Mouse (Mus musculus) embryo, embryonic 11 days (tissue): Measurements from ENCODE around the gene Ugt2b5.
"Not testable (repeated sequence)": the region's sequence is repeated elsewhere in the genome, so short reads cannot be mapped to it uniquely, and the experiment has no call there.

Experiments used
- DNase-seq: peaks from one replicate; pipeline ENCODE4 v3.0.0-alpha.2; 2015

Gene Ugt2b5

DNA sequence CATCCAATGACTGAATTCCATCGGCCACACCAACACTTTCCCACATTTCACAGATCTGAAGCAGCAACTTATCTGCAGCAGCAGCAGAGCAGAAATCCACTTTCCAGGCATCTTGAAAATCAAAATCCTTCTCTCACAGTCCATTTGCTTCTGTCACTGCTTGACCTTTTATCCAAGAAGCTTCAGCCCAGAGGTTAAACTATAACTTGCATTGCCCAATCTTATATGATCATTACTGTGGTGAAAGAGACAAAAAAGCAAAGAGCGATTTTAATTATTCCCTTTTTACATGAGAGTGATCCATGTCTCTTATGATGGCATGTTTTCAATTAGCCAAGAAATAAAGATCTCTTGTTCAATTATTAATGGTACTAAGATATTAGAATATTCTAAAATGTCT is at the start of gene Ugt2b5:
Ugt2b5 (minus strand) TSS at position 123 of the 400 bp plus-strand sequence.
- DNase-seq, result not testable (repeated sequence)

DNA sequence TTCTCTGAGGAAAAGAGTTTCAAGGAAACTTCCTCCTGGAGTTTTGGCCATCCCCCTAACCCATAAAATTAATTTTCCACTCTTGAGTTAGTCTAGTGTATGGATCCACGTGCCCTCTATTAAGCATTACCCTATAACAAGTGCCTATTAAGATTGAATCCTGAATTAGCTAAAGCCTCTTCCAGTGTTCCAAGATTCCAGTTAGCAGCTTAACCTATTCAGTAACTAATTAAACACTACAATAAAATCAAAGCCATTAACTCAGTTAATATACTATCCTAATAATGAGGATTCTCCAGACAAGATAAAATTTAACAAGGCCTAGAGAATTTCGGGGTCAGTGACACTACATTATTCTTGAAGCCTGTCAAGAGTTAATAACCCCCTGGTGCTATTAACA is 35.7 kb upstream of the Ugt2b5 start:
- not testable (repeated sequence) for DNase-seq

DNA sequence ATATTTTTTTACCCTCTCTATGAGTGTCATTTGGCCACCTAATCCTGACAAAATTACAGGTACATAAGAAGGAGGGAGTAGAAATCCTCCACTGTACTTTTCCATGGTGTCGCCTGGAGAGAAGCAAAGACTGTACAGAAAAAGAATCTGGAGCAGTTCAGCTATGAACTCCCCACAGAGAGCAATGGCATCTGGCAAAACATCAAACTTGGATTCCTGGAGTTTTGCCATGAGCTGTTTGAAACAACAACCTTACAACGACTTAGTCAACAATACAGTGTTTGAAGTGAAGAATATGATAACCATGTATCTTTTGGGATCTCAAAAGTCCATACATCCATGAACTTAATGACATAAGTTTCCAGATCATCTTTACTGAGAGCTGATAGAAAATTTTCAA is 34.6 kb upstream of the Ugt2b5 start:
- no peak for DNase-seq

- no peak for DNase-seq
These were observed 7.8 kb upstream of the Ugt2b5 start for GRCm38 (mm10) chr5:87147741-87148454.

GRCm38 (mm10) chr5:87142865-87143456 is 2.8 kb upstream of the Ugt2b5 start:
- peak; percentile 52 for DNase-seq

DNA sequence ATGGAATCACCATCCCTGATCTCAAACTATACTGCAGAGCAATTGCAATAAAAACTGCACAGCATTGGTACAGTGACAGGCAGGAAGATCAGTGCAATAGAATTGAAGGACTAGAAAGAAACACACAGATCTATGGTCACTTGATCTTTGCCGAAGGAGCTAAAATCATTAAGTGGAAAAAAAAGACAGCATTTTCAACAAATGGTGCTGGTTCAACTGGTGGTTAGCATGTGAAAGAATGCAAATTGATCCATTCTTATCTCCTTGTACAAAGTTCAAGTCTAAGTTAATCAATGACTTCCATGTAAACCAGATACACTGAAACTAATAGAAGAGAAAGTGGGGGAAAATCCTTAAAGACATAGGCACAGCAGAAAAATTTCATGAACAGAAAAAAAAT is 36.4 kb downstream of the Ugt2b5 start:
- not testable (repeated sequence) for DNase-seq

DNA sequence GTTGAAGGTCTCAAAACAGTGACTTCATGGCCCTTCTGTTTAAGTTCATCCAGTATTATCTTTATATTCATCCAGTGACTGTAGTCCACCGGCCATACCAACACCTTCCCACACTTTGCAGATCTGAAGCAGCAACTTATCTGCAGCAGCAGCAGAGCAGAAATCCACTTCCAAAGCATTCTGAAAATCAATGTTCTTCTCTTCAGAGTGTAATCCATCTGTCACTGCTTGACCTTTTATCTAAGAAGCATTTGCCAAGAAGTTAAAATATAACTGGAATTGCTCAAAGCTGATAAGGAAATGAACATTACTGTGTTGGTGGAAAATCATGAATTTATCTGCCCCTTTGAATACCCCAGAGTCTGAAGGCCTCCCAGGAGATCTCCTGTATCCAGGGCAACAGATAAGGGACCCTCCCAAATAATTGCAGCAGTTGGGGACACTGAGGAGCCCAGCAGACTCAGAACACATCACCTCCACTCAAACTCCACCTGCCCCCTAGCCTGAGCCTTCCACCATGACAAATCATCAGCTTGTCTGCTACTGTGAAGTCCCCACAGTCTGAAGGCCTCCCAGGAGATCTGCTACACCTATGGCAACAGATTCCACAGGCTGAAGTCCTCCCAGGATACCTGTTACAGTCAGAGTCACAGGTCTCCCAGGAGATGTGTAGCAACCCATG is 47.6 kb downstream of the Ugt2b5 start, which contains the start of gene Ugt2b36:
Ugt2b36 (minus strand) TSS at position 210 of the 682 bp plus-strand sequence.
- DNase-seq, result no peak

DNA sequence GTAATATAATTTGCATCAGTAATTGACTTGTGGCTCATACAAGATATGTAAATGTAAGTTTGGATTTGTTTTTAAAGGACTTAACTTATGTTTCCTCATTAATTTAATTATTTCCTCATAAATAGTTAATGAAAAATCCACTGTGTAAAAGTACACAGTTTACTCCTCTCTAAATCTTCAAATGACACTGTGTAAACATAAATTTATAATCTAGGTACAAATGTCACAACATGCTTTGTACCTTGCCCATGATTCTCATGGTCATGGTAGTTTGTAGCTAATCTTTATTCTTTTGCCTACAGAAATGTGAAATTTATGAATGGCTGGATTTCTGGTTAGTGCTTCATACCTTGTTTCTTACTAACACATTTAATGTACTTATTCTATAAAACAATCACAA is 49.0 kb downstream of the Ugt2b5 start:
- DNase-seq, result no peak

GRCm38 (mm10) chr5:87089264-87089663 is 50.9 kb downstream of the Ugt2b5 start:
- no peak for DNase-seq

- no peak for DNase-seq
These were observed 53.8 kb downstream of the Ugt2b5 start for GRCm38 (mm10) chr5:87086269-87086668.
